Mouse (Mus musculus) megakaryocyte, embryonic 14.5 days (primary cell): ENCODE data around the gene Abcc9. TPM values are rescaled to one million over a fixed set of nuclear protein-coding genes. Genes with fewer than 3 reads are reported as not detected.

Experiments
- H3K27me3 ChIP-seq: replicated peaks from 2 replicates; pipeline ENCODE3; 2012; ENCODE audit warnings: inconsistent platforms
- H3K36me3 ChIP-seq: replicated peaks from 2 replicates; pipeline ENCODE3; 2012; ENCODE audit warnings: low read length, inconsistent platforms, mixed read lengths
- H3K4me1 ChIP-seq: 2 replicates; pipeline ENCODE4 v1.6.1; 2012; ENCODE audit warnings: inconsistent platforms
- H3K4me3 ChIP-seq: replicated peaks from 2 replicates; pipeline ENCODE3; 2012; ENCODE audit warnings: moderate library complexity, mild to moderate bottlenecking, inconsistent platforms
- H3K9me3 ChIP-seq: 2 replicates; pipeline ENCODE4 v1.6.1; 2012; ENCODE audit warnings: inconsistent platforms
- FLI1 ChIP-seq: IDR thresholded peaks from 2 replicates; pipeline ENCODE4 v1.6.1; 2012; ENCODE audit warnings: low read length, inconsistent platforms, mixed read lengths
- GATA1 ChIP-seq: IDR thresholded peaks from 3 replicates; pipeline ENCODE4 v1.6.1; 2012; ENCODE audit warnings: mixed read lengths, low read length, inconsistent platforms, borderline replicate concordance
- polyA plus RNA-seq: library from polyadenylated mRNA; stranded (reverse); fragments of >175 nt; gene quantifications from 2 replicates; pipeline ENCODE4 v1.2.3, GENCODE M21; 2012; ENCODE audit warnings: low replicate concordance; ENCODE audit not compliant: insufficient read depth

Abcc9 gene
- polyA plus RNA-seq, 1 experiment, result not detected

- H3K4me3 ChIP-seq, result no peak overlapping the region
- peaks cover 10% of the 10 kb centered on the region for H3K27me3 ChIP-seq
- no peaks in the 10 kb centered on the region for H3K36me3 ChIP-seq
- peaks cover 6% of the 10 kb centered on the region for H3K9me3 ChIP-seq
- TF ChIP-seq FLI1 (no peak), GATA1 (no peak)
- H3K4me1 ChIP-seq, result peaks cover 12% of the 10 kb centered on the region; the same call in 1 of the 2 replicates
Observed at GRCm38 (mm10) chr6:142735302-142736005, 33.3 kb upstream of the Abcc9 start.

DNA sequence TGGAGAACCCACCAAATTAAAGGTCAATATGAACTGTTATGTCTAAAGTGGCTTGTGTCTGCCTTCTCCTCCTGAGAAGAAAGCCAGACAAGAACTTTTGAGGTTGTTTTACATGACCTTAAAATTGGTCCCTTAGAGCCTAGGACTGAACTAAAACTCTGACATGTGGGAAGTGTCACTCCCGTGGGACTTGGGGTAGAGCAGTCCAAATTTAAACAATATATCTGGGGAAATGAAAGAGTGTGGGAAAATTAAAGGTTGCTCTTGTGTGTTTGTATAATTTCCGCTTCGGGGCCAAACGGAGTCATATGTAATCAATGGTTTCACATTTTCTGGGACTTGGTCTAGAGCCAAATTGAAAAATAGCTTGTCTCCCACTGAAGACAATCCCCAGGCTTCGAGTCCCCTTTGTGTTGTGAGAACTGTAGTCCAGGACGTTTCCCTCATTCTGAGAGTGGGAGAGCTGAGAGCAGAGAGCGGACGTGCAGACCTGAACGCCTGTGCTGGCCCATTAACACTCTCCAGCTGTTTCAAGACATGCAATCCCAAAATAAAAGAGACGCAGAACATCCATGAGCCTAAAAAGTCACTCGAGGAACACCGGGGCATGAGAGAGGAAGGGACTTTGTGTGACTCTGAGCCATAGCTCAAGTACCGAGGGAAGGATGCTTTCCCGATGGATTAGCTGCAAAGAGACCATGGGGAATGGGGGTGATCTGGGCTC is 30.6 kb upstream of the Abcc9 start:
- Histone ChIP-seq H3K27me3 (peaks cover 12% of the 10 kb centered on the region), H3K4me3 (no peak overlapping the region), H3K36me3 (no peaks in the 10 kb centered on the region), H3K9me3 (no peaks in the 10 kb centered on the region), H3K4me1 (peaks cover 12% of the 10 kb centered on the region; the same call in 1 of the 2 replicates)
- TF ChIP-seq FLI1, result no peak
- TF ChIP-seq GATA1, result no peak

GRCm38 (mm10) chr6:142726032-142726431 is 23.9 kb upstream of the Abcc9 start:
- Histone ChIP-seq H3K36me3 (no peaks in the 10 kb centered on the region), H3K4me1 (no peaks in the 10 kb centered on the region), H3K27me3 (peaks cover 12% of the 10 kb centered on the region), H3K9me3 (no peaks in the 10 kb centered on the region; the same call in 1 of the 2 replicates), H3K4me3 (no peak overlapping the region)
- TF ChIP-seq FLI1 (no peak), GATA1 (no peak)

DNA sequence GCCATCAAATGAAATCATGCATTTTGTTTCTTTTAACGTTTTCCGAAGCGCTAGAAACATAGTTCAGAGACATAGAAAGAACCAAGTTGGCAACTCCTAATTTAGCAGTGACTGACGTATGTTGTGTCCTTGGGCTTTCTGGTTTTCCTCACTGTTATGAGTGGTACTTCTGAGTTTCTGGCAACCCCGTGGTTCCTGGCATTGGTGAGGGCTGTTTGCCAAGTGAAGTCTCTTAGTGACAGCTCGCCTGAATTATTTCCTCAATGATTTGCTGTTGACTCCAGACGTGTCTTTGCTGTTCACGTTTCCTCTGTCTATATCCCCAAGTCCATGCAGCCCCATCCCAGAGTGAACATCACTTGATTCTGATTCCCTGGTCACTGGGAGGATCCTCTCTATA is 19.6 kb upstream of the Abcc9 start:
- Histone ChIP-seq H3K9me3 (no peaks in the 10 kb centered on the region; the same call in 1 of the 2 replicates), H3K4me3 (no peak overlapping the region), H3K4me1 (no peaks in the 10 kb centered on the region), H3K36me3 (no peaks in the 10 kb centered on the region), H3K27me3 (peaks cover 2% of the 10 kb centered on the region)
- TF ChIP-seq GATA1, result no peak
- no peak for TF ChIP-seq FLI1

- Histone ChIP-seq H3K27me3 (peaks cover 2% of the 10 kb centered on the region), H3K9me3 (peaks cover 5% of the 10 kb centered on the region; the same call in 1 of the 2 replicates), H3K4me3 (no peak overlapping the region), H3K36me3 (no peaks in the 10 kb centered on the region), H3K4me1 (no peaks in the 10 kb centered on the region)
- no peak for TF ChIP-seq GATA1
- TF ChIP-seq FLI1, result no peak
Observed at GRCm38 (mm10) chr6:142720641-142721040, 18.5 kb upstream of the Abcc9 start.

- Histone ChIP-seq H3K27me3 (peaks cover 2% of the 10 kb centered on the region), H3K4me3 (no peak overlapping the region), H3K36me3 (no peaks in the 10 kb centered on the region), H3K9me3 (peaks cover 8% of the 10 kb centered on the region), H3K4me1 (no peaks in the 10 kb centered on the region)
- no peak for TF ChIP-seq GATA1
- no peak for TF ChIP-seq FLI1
Observed at GRCm38 (mm10) chr6:142718167-142718566, 16.1 kb upstream of the Abcc9 start.

- Histone ChIP-seq H3K27me3 (peaks cover 2% of the 10 kb centered on the region), H3K36me3 (no peaks in the 10 kb centered on the region), H3K9me3 (peaks cover 8% of the 10 kb centered on the region), H3K4me3 (no peak overlapping the region), H3K4me1 (no peaks in the 10 kb centered on the region)
- no peak for TF ChIP-seq FLI1
- TF ChIP-seq GATA1, result no peak
Observed at GRCm38 (mm10) chr6:142717186-142717585, 15.1 kb upstream of the Abcc9 start.

- Histone ChIP-seq H3K9me3 (peaks cover 8% of the 10 kb centered on the region), H3K4me1 (no peaks in the 10 kb centered on the region), H3K36me3 (no peaks in the 10 kb centered on the region), H3K27me3 (no peaks in the 10 kb centered on the region), H3K4me3 (no peak overlapping the region)
- TF ChIP-seq FLI1 (no peak), GATA1 (no peak)
Observed at GRCm38 (mm10) chr6:142715026-142715425, 12.9 kb upstream of the Abcc9 start.

- Histone ChIP-seq H3K27me3 (no peaks in the 10 kb centered on the region), H3K9me3 (peaks cover 8% of the 10 kb centered on the region), H3K4me1 (no peaks in the 10 kb centered on the region), H3K4me3 (no peak overlapping the region), H3K36me3 (no peaks in the 10 kb centered on the region)
- TF ChIP-seq GATA1 (no peak), FLI1 (no peak)
Observed at GRCm38 (mm10) chr6:142711106-142711505, 9.0 kb upstream of the Abcc9 start.

- H3K36me3 ChIP-seq, result no peaks in the 10 kb centered on the region
- H3K27me3 ChIP-seq, result no peaks in the 10 kb centered on the region
- peaks cover 6% of the 10 kb centered on the region for H3K9me3 ChIP-seq
- no peaks in the 10 kb centered on the region for H3K4me1 ChIP-seq
- TF ChIP-seq GATA1 (no peak), FLI1 (no peak)
- no peak overlapping the region for H3K4me3 ChIP-seq
Observed at GRCm38 (mm10) chr6:142710690-142711089, 8.6 kb upstream of the Abcc9 start.
